8 mouse cellular contexts compared by ENCODE assay signal in the genomic region with DNA sequence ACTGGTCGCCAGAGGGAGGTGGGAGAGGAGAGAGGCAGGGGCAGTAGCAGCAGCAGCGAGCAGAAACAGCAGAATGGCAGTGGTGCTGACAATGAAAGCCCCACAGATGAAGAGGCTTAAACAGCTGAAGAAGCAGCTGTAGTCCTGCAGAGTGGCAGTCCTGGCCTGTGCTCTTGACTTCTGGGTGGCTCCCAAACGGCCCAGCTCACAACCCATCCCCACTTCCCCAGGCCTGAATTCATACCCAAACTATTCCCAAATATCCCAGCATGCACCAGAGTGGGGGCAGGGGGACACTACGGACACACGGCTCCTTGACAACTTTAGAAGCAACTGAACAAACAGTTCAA. TPM values are rescaled to one million over a fixed set of nuclear protein-coding genes. Genes with fewer than 3 reads are reported as not detected.
A peak's percentile ranks its signal among the peaks of the same experiment; 100 is the strongest.
DNase-seq lines count a peak whose midpoint lies in the region; ATAC-seq lines count a peak whose summit lies in the region.

No protein-coding gene starts in this region.

- no peak overlapping the region for H3K4me2 ChIP-seq in kidney, embryonic 15.5 days
- no peak overlapping the region for H3K4me2 ChIP-seq in embryonic facial prominence, embryonic 13.5 days
- H3K4me2 ChIP-seq in hindbrain, embryonic 12.5 days (replicated peaks) = no peak overlapping the region
- H3K4me2 ChIP-seq in midbrain, embryonic 13.5 days (replicated peaks) = peak overlapping the region; percentile 19

- no peak overlapping the region for H3K9ac ChIP-seq in kidney, embryonic 15.5 days
- H3K9ac ChIP-seq in embryonic facial prominence, embryonic 13.5 days = 0 out of 2 replicates have a peak overlapping the region, but pooled peaks have one; percentile 36
- H3K9ac ChIP-seq in hindbrain, embryonic 12.5 days = no peak overlapping the region
- H3K9ac ChIP-seq in midbrain, embryonic 13.5 days (replicated peaks) = 0 out of 2 replicates have a peak overlapping the region, but pooled peaks have one; percentile 17

- H3K27ac ChIP-seq in kidney, embryonic 15.5 days = peak overlapping the region; percentile 59
- peak overlapping the region; percentile 44; the same call in 1 of the 2 replicates for H3K27ac ChIP-seq in embryonic facial prominence, embryonic 13.5 days
- peak overlapping the region; percentile 31; the same call in 1 of the 2 replicates for H3K27ac ChIP-seq in hindbrain, embryonic 12.5 days
- H3K27ac ChIP-seq in midbrain, embryonic 13.5 days = peak overlapping the region; percentile 69

- H3K27me3 ChIP-seq in kidney, embryonic 15.5 days = no peaks in the 10 kb centered on the region
- no peaks in the 10 kb centered on the region for H3K27me3 ChIP-seq in embryonic facial prominence, embryonic 13.5 days
- H3K27me3 ChIP-seq in hindbrain, embryonic 12.5 days = no peaks in the 10 kb centered on the region
- H3K27me3 ChIP-seq in midbrain, embryonic 13.5 days = no peaks in the 10 kb centered on the region

- WGBS in kidney, embryonic 15.5 days = 21% methylated on average over 5 of the region's 5 CpGs
- WGBS in embryonic facial prominence, embryonic 13.5 days = 40% methylated on average over 5 of the region's 5 CpGs
- WGBS in hindbrain, embryonic 12.5 days = 23% methylated on average over 5 of the region's 5 CpGs
- 8% methylated on average over 5 of the region's 5 CpGs for WGBS in midbrain, embryonic 13.5 days

- no peaks in the 10 kb centered on the region for H3K9me3 ChIP-seq in kidney, embryonic 15.5 days (replicated peaks)
- H3K9me3 ChIP-seq in embryonic facial prominence, embryonic 13.5 days = no peaks in the 10 kb centered on the region
- H3K9me3 ChIP-seq in hindbrain, embryonic 12.5 days (replicated peaks) = no peaks in the 10 kb centered on the region
- H3K9me3 ChIP-seq in midbrain, embryonic 13.5 days = no peaks in the 10 kb centered on the region

- H3K36me3 ChIP-seq in kidney, embryonic 15.5 days = peaks cover 12% of the 10 kb centered on the region; the same call in 1 of the 2 replicates
- no peaks in the 10 kb centered on the region for H3K36me3 ChIP-seq in embryonic facial prominence, embryonic 13.5 days
- H3K36me3 ChIP-seq in hindbrain, embryonic 12.5 days = 0 out of 2 replicates have a peak, but pooled peaks cover 2% of the 10 kb centered on the region
- 0 out of 2 replicates have a peak, but pooled peaks cover 2% of the 10 kb centered on the region for H3K36me3 ChIP-seq in midbrain, embryonic 13.5 days

- peaks cover 26% of the 10 kb centered on the region for H3K4me1 ChIP-seq in kidney, embryonic 15.5 days
- H3K4me1 ChIP-seq in embryonic facial prominence, embryonic 13.5 days = peaks cover 14% of the 10 kb centered on the region
- peaks cover 16% of the 10 kb centered on the region for H3K4me1 ChIP-seq in hindbrain, embryonic 12.5 days
- H3K4me1 ChIP-seq in midbrain, embryonic 13.5 days (replicated peaks) = peaks cover 36% of the 10 kb centered on the region

- no peak for DNase-seq in kidney, adult 9 months
- no peak for DNase-seq in adrenal gland, postnatal 14 days
- DNase-seq in adipocyte (ENCODE audit: low spot score) = no peak
- DNase-seq in left cerebral cortex, adult 9 months (ENCODE audit: low spot score in 2 of 2) = no peak

- no peak overlapping the region for H3K4me3 ChIP-seq in kidney, embryonic 15.5 days (replicated peaks)
- no peak overlapping the region for H3K4me3 ChIP-seq in embryonic facial prominence, embryonic 13.5 days
- H3K4me3 ChIP-seq in hindbrain, embryonic 12.5 days = no peak overlapping the region
- H3K4me3 ChIP-seq in midbrain, embryonic 13.5 days (replicated peaks) = no peak overlapping the region

- peak; percentile 68; the same call in 1 of the 2 replicates for ATAC-seq in kidney, embryonic 15.5 days (replicated peaks; ENCODE audit: low FRiP score)
- ATAC-seq in embryonic facial prominence, embryonic 13.5 days (ENCODE audit: insufficient number of reproducible peaks, insufficient read depth, low FRiP score, low TSS enrichment, low read depth) = no peak
- ATAC-seq in hindbrain, embryonic 12.5 days (ENCODE audit: low FRiP score) = no peak
- ATAC-seq in midbrain, embryonic 13.5 days = peak; percentile 74

RNA-seq across cellular contexts. Expression of a gene that starts 30.2 kb away (rescaled TPM):
- polyA plus RNA-seq in kidney, embryonic 15.5 days (2015; fragmentation: Nextera tagmentation; extraction: Ambion mirVana) = 77.4 and 81.7 TPM in 2 replicates
- 80.3 and 85.8 TPM in 2 replicates for polyA plus RNA-seq in embryonic facial prominence, embryonic 13.5 days (2015; fragmentation: Nextera tagmentation; extraction: Ambion mirVana)
- 68.5 and 69.2 TPM in 2 replicates for polyA plus RNA-seq in hindbrain, embryonic 12.5 days (2016; fragmentation: Nextera tagmentation; extraction: Ambion mirVana)
- 66.3 and 66.7 TPM in 2 replicates for polyA plus RNA-seq in midbrain, embryonic 13.5 days (2015; fragmentation: Nextera tagmentation; extraction: Ambion mirVana)
- 88.5 and 102 TPM in 2 replicates for total RNA-seq in adrenal gland, postnatal 14 days (2021)

RNA-seq across cellular contexts. Expression of a gene that starts 58.6 kb away (rescaled TPM):
- polyA plus RNA-seq in kidney, embryonic 15.5 days (2015; fragmentation: Nextera tagmentation; extraction: Ambion mirVana) = 237 and 269 TPM in 2 replicates
- 226 and 247 TPM in 2 replicates for polyA plus RNA-seq in embryonic facial prominence, embryonic 13.5 days (2015; fragmentation: Nextera tagmentation; extraction: Ambion mirVana)
- polyA plus RNA-seq in hindbrain, embryonic 12.5 days (2016; fragmentation: Nextera tagmentation; extraction: Ambion mirVana) = 200 and 211 TPM in 2 replicates
- polyA plus RNA-seq in midbrain, embryonic 13.5 days (2015; fragmentation: Nextera tagmentation; extraction: Ambion mirVana) = 213 and 220 TPM in 2 replicates
- total RNA-seq in adrenal gland, postnatal 14 days (2021) = 89.7 and 95.2 TPM in 2 replicates

Comparison
In these comparisons a context has a peak if more than half of its experiments do, and no peak if none do; other contexts are left out.
1. ATAC-seq: peak in kidney, embryonic 15.5 days (single experiment) and midbrain, embryonic 13.5 days (single experiment); none in embryonic facial prominence, embryonic 13.5 days (single experiment) and hindbrain, embryonic 12.5 days (single experiment).
2. H3K9ac ChIP-seq: peak in embryonic facial prominence, embryonic 13.5 days (single experiment) and midbrain, embryonic 13.5 days (single experiment); none in kidney, embryonic 15.5 days (single experiment) and hindbrain, embryonic 12.5 days (single experiment).
3. Peak in every context shown above with its lines, with median percentiles within 50 percentile points of each other: H3K27ac ChIP-seq.